Comparison of ENCODE assay signal across 8 mouse cellular contexts in genomic region chr1:167914982-167915561, GRCm38 (mm10).
DNase-seq lines count a peak whose midpoint lies in the region; ATAC-seq lines count a peak whose summit lies in the region.

No protein-coding gene starts in this region.

- no peak for ATAC-seq in inflammation-experienced regulatory T-cells, adult 6 months

- peak; percentile 66 to 79 for DNase-seq in adrenal gland, adult 18-20 months (ENCODE audit: low spot score in 2 of 2)
- DNase-seq in cerebellum, postnatal 14 days, result peak; percentile 92 to 97
- DNase-seq in frontal cortex, postnatal 14 days (ENCODE audit: low spot score in 2 of 2), result peak; percentile 38 to 85
- DNase-seq in hindlimb bud, embryonic 11.5 days (ENCODE audit: extremely low spot score, low read depth, low spot score), result peak; percentile 67
- peak; percentile 87 to 92 for DNase-seq in left cerebral cortex, adult 18-20 months (ENCODE audit: low spot score in 2 of 2)
- DNase-seq in lung, postnatal 4 days, result peak; percentile 46 to 74
- peak; percentile 91 for DNase-seq in right cerebral cortex, postnatal 14 days
